Mouse (Mus musculus) myocyte (in vitro differentiated cells): ENCODE measurements around the gene Trabd2b. TPM values are rescaled to one million over a fixed set of nuclear protein-coding genes. Genes with fewer than 3 reads are reported as not detected.

Source experiments
- H3K27me3 ChIP-seq: one replicate; pipeline ENCODE4 v1.6.1; 2011; ENCODE audit not compliant: control insufficient read depth, insufficient read depth, insufficient read length
- H3K36me3 ChIP-seq: one replicate; pipeline ENCODE4 v1.6.1; 2011; ENCODE audit not compliant: control insufficient read depth, insufficient read depth
- H3K4me2 ChIP-seq: one replicate; pipeline ENCODE4 v1.6.1; 2011; ENCODE audit warnings: low read depth, control low read depth
- H3K4me3 ChIP-seq: one replicate; pipeline ENCODE4 v1.5.1; 2011; ENCODE audit warnings: mild to moderate bottlenecking, control low read depth, moderate library complexity
- H3K79me2 ChIP-seq: one replicate; pipeline ENCODE4 v1.6.1; 2011; ENCODE audit not compliant: control insufficient read depth, insufficient read depth
- H3ac ChIP-seq: one replicate; pipeline ENCODE4 v1.6.1; 2011; ENCODE audit not compliant: control insufficient read depth, insufficient read length
- CEBPB ChIP-seq: IDR thresholded peaks from 2 replicates; pipeline ENCODE4 v1.6.1; 2011; ENCODE audit warnings: mild to moderate bottlenecking, moderate library complexity; ENCODE audit not compliant: poor library complexity, insufficient read depth, severe bottlenecking
- E2F4 ChIP-seq: IDR thresholded peaks from one replicate; pipeline ENCODE4 v1.6.1; 2011; ENCODE audit warnings: mild to moderate bottlenecking, control low read depth, moderate library complexity; ENCODE audit not compliant: insufficient read depth
- MAX ChIP-seq: IDR thresholded peaks from one replicate; pipeline ENCODE4 v1.6.1; 2011; ENCODE audit warnings: low read depth, mild to moderate bottlenecking, control low read depth
- MYOD1 ChIP-seq, 3 experiments: IDR thresholded peaks; one replicate each; pipeline ENCODE4 v1.6.1; 2011; ENCODE audit warnings: control low read depth in 2 of 3, low read depth in 2 of 3, mild to moderate bottlenecking in 2 of 3, moderate library complexity in 1 of 3; ENCODE audit not compliant: insufficient read length in 2 of 3, control insufficient read depth in 1 of 3
- MYOG ChIP-seq, 3 experiments: IDR thresholded peaks; one replicate each; pipeline ENCODE4 v1.6.1; 2011; ENCODE audit warnings: control low read depth in 2 of 3, low read depth in 2 of 3, mild to moderate bottlenecking in 2 of 3; ENCODE audit not compliant: insufficient read length in 2 of 3, control insufficient read depth in 1 of 3, insufficient read depth in 1 of 3
- POLR2A ChIP-seq: IDR thresholded peaks from one replicate; pipeline ENCODE4 v1.6.1; 2011; ENCODE audit warnings: low read depth, mild to moderate bottlenecking, control low read depth, moderate library complexity; ENCODE audit not compliant: insufficient read length
- POLR2AphosphoS2 ChIP-seq: IDR thresholded peaks from one replicate; pipeline ENCODE4 v1.6.1; 2011; ENCODE audit warnings: low read depth, control low read depth; ENCODE audit not compliant: insufficient read length
- REST ChIP-seq: IDR thresholded peaks from one replicate; pipeline ENCODE4 v1.6.1; 2011; ENCODE audit warnings: mild to moderate bottlenecking, control low read depth, moderate library complexity; ENCODE audit not compliant: insufficient read depth, insufficient read length
- SRF ChIP-seq: IDR thresholded peaks from one replicate; pipeline ENCODE4 v1.6.1; 2011; ENCODE audit warnings: low read depth; ENCODE audit not compliant: control insufficient read depth, insufficient read length
- TCF12 ChIP-seq: IDR thresholded peaks from one replicate; pipeline ENCODE4 v1.6.1; 2011; ENCODE audit warnings: mild to moderate bottlenecking, control low read depth; ENCODE audit not compliant: poor library complexity, insufficient read depth, severe bottlenecking
- TCF3 ChIP-seq: IDR thresholded peaks from one replicate; pipeline ENCODE4 v1.6.1; 2011; ENCODE audit warnings: low read depth, control low read depth; ENCODE audit not compliant: insufficient read length
- USF1 ChIP-seq: IDR thresholded peaks from one replicate; pipeline ENCODE4 v1.6.1; 2011; ENCODE audit warnings: low read depth, mild to moderate bottlenecking, control low read depth, moderate library complexity
- polyA plus RNA-seq: library from polyadenylated mRNA; unstranded; fragments of >200 nt; fragmentation: generic; extraction: Trizol; gene quantifications from one replicate; pipeline ENCODE4 v1.2.1, GENCODE M21; 2012; ENCODE audit warnings: missing spikeins

Trabd2b gene
- polyA plus RNA-seq, 1 experiment, result 0.79 TPM

DNA sequence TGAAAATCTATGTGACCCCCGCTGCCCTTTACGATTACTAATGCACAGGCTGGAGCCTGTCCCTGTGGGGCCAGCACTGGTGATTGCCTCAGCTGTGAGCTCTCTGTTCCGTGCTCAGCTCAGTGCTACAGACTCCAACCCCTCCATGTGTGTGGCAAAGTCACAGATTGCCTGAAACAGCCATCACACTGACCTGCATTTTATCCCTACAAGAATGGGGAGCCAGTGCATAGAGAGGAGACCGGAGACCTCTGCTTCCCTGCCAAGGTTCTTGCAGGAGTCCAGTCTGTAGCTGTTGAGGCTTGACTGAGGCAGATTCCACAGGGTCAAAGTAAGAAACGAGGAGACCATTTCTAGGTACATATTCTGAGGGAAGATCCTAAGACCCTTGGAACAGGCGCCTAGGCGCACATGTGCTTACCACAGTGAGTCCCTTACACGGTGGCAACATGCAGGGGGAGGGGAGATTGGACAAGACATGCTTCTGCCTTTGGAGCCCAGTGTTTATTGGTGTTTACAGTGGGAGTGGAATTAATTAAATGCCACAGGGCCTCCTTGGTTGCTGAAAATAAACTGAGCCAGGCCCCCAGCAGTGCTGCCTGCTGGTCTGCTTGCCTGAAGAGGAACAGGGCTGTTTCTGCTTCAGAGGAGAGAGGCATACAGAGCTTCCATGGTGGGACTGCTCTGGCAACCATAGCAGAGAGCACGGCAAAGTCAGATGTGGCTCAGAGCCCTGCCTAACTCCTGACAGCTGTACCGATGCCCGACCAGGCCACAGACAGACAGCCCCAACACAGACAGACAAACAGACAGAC lies 97.9 kb downstream of the Trabd2b start:
- H3K27me3 ChIP-seq, result no peaks in the 10 kb centered on the region
- H3K4me3 ChIP-seq, result no peak overlapping the region
- no peaks in the 10 kb centered on the region for H3K36me3 ChIP-seq
- H3K79me2 ChIP-seq, result no peaks in the 10 kb centered on the region
- no peak overlapping the region for H3K4me2 ChIP-seq
- H3ac ChIP-seq, result no peak overlapping the region
- no peak for TF ChIP-seq CEBPB
- no peak for TF ChIP-seq POLR2AphosphoS2
- no peak for TF ChIP-seq MYOG (IDR thresholded peaks at IDR 0.05; ENCODE audit: control insufficient read depth in 1 of 3, insufficient read depth in 1 of 3, insufficient read length in 2 of 3, low read depth in 2 of 3)
- TF ChIP-seq MYOD1 (IDR thresholded peaks at IDR 0.05; ENCODE audit: control insufficient read depth in 1 of 3, insufficient read length in 2 of 3, low read depth in 2 of 3), result no peak
- no peak for TF ChIP-seq MAX
- TF ChIP-seq TCF3, result no peak
- TF ChIP-seq E2F4, result no peak
- TF ChIP-seq TCF12, result no peak

GRCm38 (mm10) chr4:114509601-114510000 lies 103.1 kb downstream of the Trabd2b start:
- no peak overlapping the region for H3K4me3 ChIP-seq
- H3K27me3 ChIP-seq, result no peaks in the 10 kb centered on the region
- no peak for TF ChIP-seq E2F4
- TF ChIP-seq POLR2AphosphoS2, result no peak
- TF ChIP-seq SRF, result no peak
- no peak for TF ChIP-seq MYOD1 (IDR thresholded peaks at IDR 0.05; ENCODE audit: control insufficient read depth in 1 of 3, insufficient read length in 2 of 3, low read depth in 2 of 3)
- TF ChIP-seq CEBPB, result no peak
- no peak for TF ChIP-seq TCF3
- TF ChIP-seq POLR2A, result no peak
- no peak for TF ChIP-seq MYOG (IDR thresholded peaks at IDR 0.05; ENCODE audit: control insufficient read depth in 1 of 3, insufficient read depth in 1 of 3, insufficient read length in 2 of 3, low read depth in 2 of 3)
- no peak for TF ChIP-seq TCF12
- TF ChIP-seq MAX, result no peak
- TF ChIP-seq REST, result no peak

DNA sequence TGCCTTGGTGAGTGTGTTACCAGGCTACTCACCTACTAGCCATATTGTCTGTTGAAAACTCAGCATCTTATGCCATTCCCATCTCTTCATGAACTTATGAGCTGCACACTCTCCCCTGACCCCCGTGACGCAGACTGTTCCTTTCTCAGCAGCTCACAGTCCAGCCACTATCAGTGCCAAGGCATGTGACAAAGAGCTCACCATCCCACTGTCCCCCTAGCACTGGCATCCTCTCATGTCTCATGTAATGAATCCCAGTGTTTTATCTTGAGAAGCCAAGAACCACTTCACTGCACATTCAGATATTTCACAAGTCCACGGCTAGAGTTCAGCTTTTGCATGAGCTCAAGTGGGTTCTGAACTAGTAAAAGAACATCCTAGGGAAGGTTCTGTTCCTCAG lies 105.1 kb downstream of the Trabd2b start:
- Histone ChIP-seq H3K79me2 (no peaks in the 10 kb centered on the region), H3ac (no peak overlapping the region), H3K4me2 (no peak overlapping the region), H3K4me3 (no peak overlapping the region), H3K36me3 (no peaks in the 10 kb centered on the region), H3K27me3 (no peaks in the 10 kb centered on the region)
- TF ChIP-seq USF1, result no peak
- TF ChIP-seq POLR2AphosphoS2, result no peak
- TF ChIP-seq MYOD1 (IDR thresholded peaks at IDR 0.05; ENCODE audit: control insufficient read depth in 1 of 3, insufficient read length in 2 of 3, low read depth in 2 of 3), result no peak
- no peak for TF ChIP-seq REST
- no peak for TF ChIP-seq POLR2A
- no peak for TF ChIP-seq TCF3
- no peak for TF ChIP-seq CEBPB
- no peak for TF ChIP-seq E2F4
- no peak for TF ChIP-seq MAX
- no peak for TF ChIP-seq TCF12
- no peak for TF ChIP-seq MYOG (IDR thresholded peaks at IDR 0.05; ENCODE audit: control insufficient read depth in 1 of 3, insufficient read depth in 1 of 3, insufficient read length in 2 of 3, low read depth in 2 of 3)

More at GRCm38 (mm10) chr4:114509601-114510000, 103.1 kb downstream of the Trabd2b start:
- Histone ChIP-seq H3K36me3 (no peaks in the 10 kb centered on the region), H3K79me2 (no peaks in the 10 kb centered on the region), H3K4me2 (no peak overlapping the region), H3ac (no peak overlapping the region)

DNA sequence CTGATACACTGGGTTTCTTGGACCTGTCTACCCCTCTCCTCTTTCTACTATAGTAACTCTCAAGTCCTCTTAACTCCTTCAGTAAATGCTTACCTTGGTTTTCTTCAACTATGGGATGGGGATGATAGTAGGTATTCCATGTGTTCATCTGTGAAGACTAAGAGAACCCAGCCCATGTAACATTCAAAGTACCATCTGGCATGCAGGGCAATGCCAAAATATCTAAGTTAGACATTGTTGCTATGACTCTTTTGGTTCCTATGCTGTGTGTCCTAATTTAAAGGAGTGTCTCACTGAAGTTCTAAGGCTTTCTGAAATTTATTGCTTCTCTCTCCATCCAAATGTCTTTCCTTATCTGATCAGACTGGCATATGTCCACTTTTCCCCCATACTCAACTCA lies 106.6 kb downstream of the Trabd2b start:
- H3K4me3 ChIP-seq, result no peak overlapping the region
- H3K4me2 ChIP-seq, result no peak overlapping the region
- H3K36me3 ChIP-seq, result no peaks in the 10 kb centered on the region
- H3ac ChIP-seq, result no peak overlapping the region
- TF ChIP-seq SRF, result no peak
- no peak for TF ChIP-seq CEBPB
- TF ChIP-seq REST, result no peak
- no peak for TF ChIP-seq POLR2A
- TF ChIP-seq MYOD1 (IDR thresholded peaks at IDR 0.05; ENCODE audit: control insufficient read depth in 1 of 3, insufficient read length in 2 of 3, low read depth in 2 of 3), result no peak
- TF ChIP-seq E2F4, result no peak
- TF ChIP-seq USF1, result no peak
- no peaks in the 10 kb centered on the region for H3K79me2 ChIP-seq
- H3K27me3 ChIP-seq, result no peaks in the 10 kb centered on the region

GRCm38 (mm10) chr4:114515330-114515771 lies 108.8 kb downstream of the Trabd2b start:
- no peak for TF ChIP-seq POLR2AphosphoS2
- TF ChIP-seq USF1, result no peak
- TF ChIP-seq TCF12, result no peak
- no peak for TF ChIP-seq MYOG (IDR thresholded peaks at IDR 0.05; ENCODE audit: control insufficient read depth in 1 of 3, insufficient read depth in 1 of 3, insufficient read length in 2 of 3, low read depth in 2 of 3)
- no peak for TF ChIP-seq POLR2A
- TF ChIP-seq TCF3, result no peak
- no peak for TF ChIP-seq REST
- TF ChIP-seq CEBPB, result no peak
- TF ChIP-seq MYOD1 (IDR thresholded peaks at IDR 0.05; ENCODE audit: control insufficient read depth in 1 of 3, insufficient read length in 2 of 3, low read depth in 2 of 3), result no peak
- TF ChIP-seq SRF, result no peak
- TF ChIP-seq E2F4, result no peak
- no peak for TF ChIP-seq MAX
- no peak overlapping the region for H3K4me2 ChIP-seq
- H3K79me2 ChIP-seq, result no peaks in the 10 kb centered on the region
- no peak overlapping the region for H3ac ChIP-seq
- no peaks in the 10 kb centered on the region for H3K36me3 ChIP-seq
- no peak overlapping the region for H3K4me3 ChIP-seq
- H3K27me3 ChIP-seq, result no peaks in the 10 kb centered on the region
